Mouse (Mus musculus): ENCODE results near the gene Bzw1.

- TF ChIP-seq CTCF (IDR thresholded peaks at IDR 0.05; ENCODE audit: low read depth), result no peak
- no peak for TF ChIP-seq EP300 (IDR thresholded peaks at IDR 0.05; ENCODE audit: low read depth)
Observed at GRCm38 (mm10) chr1:58409553-58410197, 17.0 kb downstream of the Bzw1 start.
